Mouse (Mus musculus) liver, embryonic 15.5 days (tissue): ENCODE measurements around the gene Fbxo7. TPM values are rescaled to one million over a fixed set of nuclear protein-coding genes. Genes with fewer than 3 reads are reported as not detected.

Experiments used
- ATAC-seq: fragments of 200-750 bp; cut with Nextera tagmentation; 2 replicates; pipeline ENCODE4 v1.8.0; 2017; ENCODE audit warnings: moderate number of reproducible peaks, mild to moderate bottlenecking, moderate library complexity; ENCODE audit not compliant: insufficient read depth
- H3K27ac ChIP-seq: fragments of 300-500 bp; sonication (generic); replicated peaks from 2 replicates; pipeline ENCODE4 v1.5.1; 2015; ENCODE audit warnings: mild to moderate bottlenecking, inconsistent platforms
- H3K27me3 ChIP-seq: fragments of 300-500 bp; sonication (generic); 2 replicates; pipeline ENCODE4 v1.6.1; 2015; ENCODE audit warnings: mild to moderate bottlenecking, inconsistent platforms
- H3K36me3 ChIP-seq: fragments of 300-500 bp; sonication (generic); replicated peaks from 2 replicates; pipeline ENCODE4 v1.6.1; 2015; ENCODE audit warnings: moderate library complexity, mild to moderate bottlenecking, inconsistent platforms
- H3K4me1 ChIP-seq: fragments of 300-500 bp; sonication (generic); replicated peaks from 2 replicates; pipeline ENCODE4 v1.6.1; 2015; ENCODE audit warnings: inconsistent platforms
- H3K4me2 ChIP-seq: fragments of 300-500 bp; sonication (generic); 2 replicates; pipeline ENCODE4 v1.6.1; 2015; ENCODE audit warnings: moderate library complexity, mild to moderate bottlenecking, inconsistent platforms
- H3K4me3 ChIP-seq: fragments of 300-500 bp; sonication (generic); replicated peaks from 2 replicates; pipeline ENCODE4 v1.5.1; 2015; ENCODE audit warnings: mild to moderate bottlenecking, inconsistent platforms
- H3K9ac ChIP-seq: fragments of 300-500 bp; sonication (generic); 2 replicates; pipeline ENCODE4 v1.6.1; 2015; ENCODE audit warnings: moderate library complexity, mild to moderate bottlenecking, inconsistent platforms
- H3K9me3 ChIP-seq: fragments of 300-500 bp; sonication (generic); replicated peaks from 2 replicates; pipeline ENCODE4 v1.6.1; 2016; ENCODE audit warnings: inconsistent platforms
- WGBS: fragments of 180-500 bp; shearing (Covaris S2); methylation state at CpG from one replicate; pipeline ENCODE4 v1.1.7; 2015; ENCODE audit warnings: mixed read lengths; ENCODE audit not compliant: insufficient replicate concordance; 5-methylcytosine and 5-hydroxymethylcytosine counted together
- polyA plus RNA-seq: library from polyadenylated mRNA; unstranded; fragments of >200 nt; fragmentation: Nextera tagmentation; extraction: Ambion mirVana; gene quantifications from 2 replicates; pipeline ENCODE4 v1.2.1, GENCODE M21; 2015

Gene Fbxo7
- polyA plus RNA-seq, 1 experiment from 2014 or later, result 65.9 TPM

DNA sequence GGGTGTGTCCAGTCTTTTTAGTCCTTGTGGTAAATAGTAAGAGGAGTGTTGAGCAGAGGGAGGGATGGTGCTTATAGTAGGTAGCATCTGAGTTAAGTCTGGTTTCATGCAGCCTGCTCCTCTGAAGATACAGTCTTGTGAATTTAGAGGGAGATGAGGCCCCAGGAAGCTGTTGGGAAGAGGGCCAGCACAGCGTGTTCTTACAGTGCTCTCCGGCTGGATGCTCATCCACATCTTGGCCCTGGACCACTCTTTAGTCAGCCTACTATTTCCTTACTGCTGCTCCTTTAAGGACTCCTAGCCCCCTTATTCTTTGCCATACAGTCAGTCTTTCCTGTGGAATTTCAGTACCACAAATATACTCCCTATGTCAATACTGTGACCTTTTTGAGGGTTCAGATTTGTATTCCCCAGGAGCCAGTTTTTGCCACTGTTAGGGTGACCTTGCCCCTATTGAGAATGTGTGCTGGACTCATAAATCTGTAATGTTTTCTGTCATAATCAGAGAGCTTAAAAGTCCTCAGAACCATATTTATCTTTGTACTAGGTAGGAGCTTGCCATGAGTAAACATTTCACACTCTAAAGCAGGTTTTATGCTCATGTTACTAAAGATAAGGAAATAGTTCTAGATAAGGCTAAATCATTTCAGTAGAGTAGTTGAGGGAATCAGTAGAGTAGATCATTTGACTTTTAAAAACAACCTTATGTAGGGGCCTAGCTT is 12.4 kb downstream of the Fbxo7 start:
- no peak overlapping the region for H3K4me3 ChIP-seq
- H3K27me3 ChIP-seq, result no peaks in the 10 kb centered on the region
- H3K36me3 ChIP-seq, result peaks cover 94% of the 10 kb centered on the region
- peak overlapping the region; percentile 7; the same call in 1 of the 2 replicates for H3K27ac ChIP-seq
- no peak overlapping the region for H3K4me2 ChIP-seq
- no peaks in the 10 kb centered on the region for H3K9me3 ChIP-seq
- ATAC-seq, result 0 out of 2 replicates have a peak, but pooled peaks have one; percentile 22
- no peak overlapping the region for H3K9ac ChIP-seq
- H3K4me1 ChIP-seq, result peaks cover 7% of the 10 kb centered on the region; the same call in 1 of the 2 replicates
- 91% methylated on average over 2 of the region's 2 CpGs for WGBS

DNA sequence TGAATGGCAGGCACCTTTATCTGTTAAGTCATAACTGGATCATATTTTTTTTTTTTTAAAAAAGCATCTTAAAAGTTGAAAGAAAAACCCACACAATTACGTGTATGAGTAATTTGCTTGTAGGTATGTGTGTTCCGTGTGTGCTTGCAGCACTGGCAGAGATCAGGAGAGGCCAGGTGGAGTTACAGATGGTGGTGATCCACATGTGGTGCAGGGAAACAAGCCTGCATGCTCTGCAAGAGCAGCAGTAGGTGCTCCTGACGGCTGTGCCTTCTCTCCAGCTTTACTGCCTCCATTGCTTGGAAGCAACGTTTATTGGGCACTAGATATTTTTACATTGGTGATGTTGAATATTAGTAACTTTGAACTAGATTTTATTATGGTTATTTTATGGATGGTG is 21.9 kb downstream of the Fbxo7 start:
- H3K36me3 ChIP-seq, result peaks cover 81% of the 10 kb centered on the region
- 78% methylated on average over 4 of the region's 4 CpGs for WGBS

DNA sequence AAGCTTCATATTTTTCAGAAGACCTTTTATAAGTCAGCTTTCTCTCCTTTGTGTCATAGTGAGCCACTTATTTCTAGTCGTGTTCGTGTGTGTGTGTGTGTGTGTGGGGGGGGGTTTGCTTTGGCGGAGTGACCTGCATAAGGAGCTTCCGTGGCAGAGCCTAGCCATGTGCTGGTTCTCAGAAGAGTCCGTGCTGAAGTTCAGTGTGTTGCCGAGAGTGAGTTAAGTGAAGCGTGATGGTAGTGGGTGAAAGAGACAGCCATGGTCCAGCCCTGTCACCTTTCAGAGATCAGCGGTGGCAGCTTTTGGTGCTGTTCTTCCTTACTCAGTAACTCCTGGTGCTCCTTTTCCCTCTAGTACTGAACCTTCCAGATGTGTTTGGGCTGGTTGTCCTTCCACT is 22.3 kb downstream of the Fbxo7 start:
- Histone ChIP-seq H3K27ac (no peak overlapping the region), H3K4me3 (no peak overlapping the region), H3K4me2 (no peak overlapping the region), H3K9ac (no peak overlapping the region), H3K4me1 (no peaks in the 10 kb centered on the region), H3K9me3 (no peaks in the 10 kb centered on the region), H3K36me3 (peaks cover 79% of the 10 kb centered on the region), H3K27me3 (no peaks in the 10 kb centered on the region)
- WGBS, result 85% methylated on average over 8 of the region's 8 CpGs
- no peak for ATAC-seq

More for the DNA sequence above, 21.9 kb downstream of the Fbxo7 start:
- no peaks in the 10 kb centered on the region for H3K9me3 ChIP-seq
- H3K4me3 ChIP-seq, result no peak overlapping the region
- H3K9ac ChIP-seq, result no peak overlapping the region
- H3K4me2 ChIP-seq, result no peak overlapping the region
- no peak overlapping the region for H3K27ac ChIP-seq
- no peaks in the 10 kb centered on the region for H3K4me1 ChIP-seq
- ATAC-seq, result no peak
- no peaks in the 10 kb centered on the region for H3K27me3 ChIP-seq

DNA sequence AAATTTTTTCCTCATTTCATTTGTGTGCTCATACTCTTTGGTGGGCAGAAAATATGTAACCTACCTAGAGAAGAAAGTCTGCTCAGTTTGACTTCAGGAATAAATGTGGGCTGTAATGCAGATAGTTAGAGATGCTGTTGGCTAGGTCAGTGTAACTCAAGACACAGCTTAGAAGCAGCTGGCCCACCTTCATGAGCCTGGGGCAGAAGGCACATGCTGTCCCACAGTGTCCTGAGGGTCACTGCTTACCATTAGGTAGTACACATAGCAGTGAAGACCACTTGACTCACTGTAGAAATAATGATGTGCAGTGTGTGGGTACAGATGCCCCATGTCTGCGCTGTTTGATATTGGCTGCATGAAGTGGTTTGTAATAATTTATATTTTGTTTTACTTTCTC is 24.6 kb downstream of the Fbxo7 start:
- H3K27me3 ChIP-seq, result no peaks in the 10 kb centered on the region
- no peak overlapping the region for H3K4me2 ChIP-seq
- H3K9me3 ChIP-seq, result no peaks in the 10 kb centered on the region
- 95% methylated on average over 1 of the region's 1 CpGs for WGBS
- peaks cover 94% of the 10 kb centered on the region for H3K36me3 ChIP-seq
- no peak overlapping the region for H3K4me3 ChIP-seq
- ATAC-seq, result no peak
- no peak overlapping the region for H3K9ac ChIP-seq
- H3K4me1 ChIP-seq, result 0 out of 2 replicates have a peak, but pooled peaks cover 3% of the 10 kb centered on the region
- H3K27ac ChIP-seq, result no peak overlapping the region

DNA sequence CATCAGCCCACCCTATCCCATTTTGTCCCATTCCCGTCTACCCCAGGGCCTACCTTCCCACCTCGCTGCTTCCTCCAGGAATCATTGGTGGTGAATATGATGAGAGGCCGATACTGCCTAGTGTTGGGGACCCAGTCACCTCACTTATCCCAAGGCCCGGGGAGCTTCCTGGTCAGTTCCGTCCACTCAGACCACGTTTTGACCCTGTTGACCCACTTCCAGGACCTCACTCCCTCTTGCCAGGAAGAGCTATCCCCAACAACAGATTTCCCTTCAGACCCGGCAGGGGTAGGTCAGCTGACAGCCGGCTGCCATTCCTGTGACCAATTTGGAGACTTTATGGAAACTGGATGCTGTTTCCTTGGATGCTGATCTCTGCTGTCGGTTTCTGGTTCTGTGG is 26.0 kb downstream of the Fbxo7 start:
- WGBS, result 88% methylated on average over 9 of the region's 9 CpGs
- H3K4me1 ChIP-seq, result peaks cover 17% of the 10 kb centered on the region
- no peaks in the 10 kb centered on the region for H3K9me3 ChIP-seq
- no peak overlapping the region for H3K27ac ChIP-seq
- H3K4me2 ChIP-seq, result no peak overlapping the region
- ATAC-seq, result no peak; the same call in 1 of the 2 replicates
- no peak overlapping the region for H3K9ac ChIP-seq
- peaks cover 93% of the 10 kb centered on the region for H3K36me3 ChIP-seq
- no peaks in the 10 kb centered on the region for H3K27me3 ChIP-seq
- no peak overlapping the region for H3K4me3 ChIP-seq

DNA sequence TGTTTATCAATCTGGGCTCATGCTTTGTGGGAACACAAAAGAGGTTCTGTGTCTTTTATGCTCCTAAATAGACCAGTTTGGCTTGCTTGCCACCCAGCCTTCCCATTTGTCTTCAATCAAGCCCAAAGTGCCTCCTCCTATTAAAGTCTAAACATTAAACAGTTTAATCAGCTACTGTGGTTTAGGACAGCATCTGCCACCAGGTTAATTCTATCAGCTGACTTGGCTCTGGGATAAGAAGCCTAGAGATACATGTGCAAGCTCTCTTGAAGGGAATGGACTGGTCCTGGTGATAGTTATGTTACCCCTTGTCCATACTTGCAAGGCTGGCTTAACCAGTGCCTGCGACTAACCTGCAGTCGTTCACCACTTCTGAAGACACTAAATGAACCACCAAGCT is 28.8 kb downstream of the Fbxo7 start:
- Histone ChIP-seq H3K27ac (no peak overlapping the region), H3K9ac (no peak overlapping the region), H3K36me3 (peaks cover 82% of the 10 kb centered on the region), H3K27me3 (no peaks in the 10 kb centered on the region), H3K4me3 (no peak overlapping the region), H3K4me1 (peaks cover 27% of the 10 kb centered on the region), H3K9me3 (no peaks in the 10 kb centered on the region), H3K4me2 (no peak overlapping the region)
- WGBS, result 80% methylated on average over 2 of the region's 2 CpGs
- ATAC-seq, result no peak

DNA sequence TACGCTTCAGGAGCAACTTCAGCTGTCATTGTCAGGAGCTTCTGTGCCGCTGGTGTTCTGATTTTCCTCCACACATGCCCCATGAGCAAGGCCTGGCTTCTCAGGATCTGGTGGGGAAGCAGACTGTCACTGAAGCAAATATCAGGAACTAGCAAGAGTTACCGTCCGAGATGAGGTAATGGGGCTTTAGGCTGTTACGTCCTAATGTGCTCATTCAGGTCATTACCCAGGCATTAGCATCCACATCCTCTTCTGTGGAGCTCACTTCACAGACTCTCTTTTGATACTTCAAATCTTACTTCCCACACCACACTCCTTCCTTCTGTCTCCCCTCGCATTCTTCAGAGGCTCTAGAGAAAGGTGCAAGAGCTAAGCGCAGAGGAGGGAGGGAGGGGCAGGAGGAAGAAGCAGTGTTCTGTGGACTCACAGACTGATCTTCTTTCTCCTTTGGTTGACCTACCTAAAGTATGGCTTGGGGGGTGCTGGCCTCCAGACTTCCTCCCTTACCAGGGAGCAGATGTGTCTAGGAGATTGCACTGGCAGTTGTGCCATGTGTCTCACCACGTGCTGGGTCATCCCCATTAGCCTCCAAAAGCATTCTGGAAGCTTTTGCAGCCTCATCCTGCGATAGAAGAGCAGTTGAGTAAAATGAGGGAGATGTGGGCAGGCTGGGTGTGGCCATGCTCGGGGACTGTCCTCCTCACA is 31.2 kb downstream of the Fbxo7 start:
- WGBS, result 27% methylated on average over 9 of the region's 10 CpGs
- Histone ChIP-seq H3K27ac (peak overlapping the region; percentile 51), H3K4me2 (no peak overlapping the region), H3K9ac (no peak overlapping the region), H3K4me3 (no peak overlapping the region), H3K36me3 (peaks cover 59% of the 10 kb centered on the region), H3K27me3 (no peaks in the 10 kb centered on the region), H3K9me3 (no peaks in the 10 kb centered on the region), H3K4me1 (peaks cover 27% of the 10 kb centered on the region)
- peak; percentile 76 for ATAC-seq

DNA sequence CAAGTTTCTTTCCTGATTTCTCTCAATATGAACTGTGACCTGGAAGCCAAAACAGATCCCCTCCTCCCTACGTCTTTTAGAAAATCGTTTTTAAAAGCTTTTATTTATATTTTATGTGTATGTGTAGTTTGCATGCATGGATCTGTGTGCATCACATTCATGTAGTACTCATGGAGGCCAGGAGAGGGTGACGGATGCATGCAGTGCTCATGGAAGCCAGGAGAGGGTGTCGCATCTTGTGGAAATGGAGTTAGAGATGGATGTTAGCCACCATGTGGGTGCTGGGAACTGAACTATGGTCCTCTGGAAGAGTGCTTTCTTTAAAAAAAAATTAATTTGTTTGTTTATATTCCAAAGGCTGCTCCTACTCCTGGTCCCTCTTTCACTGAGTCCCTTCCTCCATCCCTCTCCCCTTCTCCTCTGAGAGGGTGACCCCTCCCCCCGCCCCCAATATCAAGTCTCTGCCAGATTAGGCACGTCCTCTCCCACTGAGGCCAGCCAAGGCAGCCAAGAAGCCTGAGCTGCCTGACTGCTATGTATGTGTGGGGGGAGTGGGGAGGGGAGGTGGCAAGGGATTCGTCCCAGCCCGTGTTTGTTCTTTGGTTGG is 34.6 kb downstream of the Fbxo7 start:
- 78% methylated on average over 8 of the region's 8 CpGs for WGBS
- no peak overlapping the region for H3K27ac ChIP-seq
- ATAC-seq, result no peak
- no peaks in the 10 kb centered on the region for H3K9me3 ChIP-seq
- H3K4me1 ChIP-seq, result peaks cover 24% of the 10 kb centered on the region
- peaks cover 26% of the 10 kb centered on the region for H3K36me3 ChIP-seq
- H3K4me3 ChIP-seq, result no peak overlapping the region
- H3K27me3 ChIP-seq, result no peaks in the 10 kb centered on the region
- no peak overlapping the region for H3K4me2 ChIP-seq
- H3K9ac ChIP-seq, result no peak overlapping the region

DNA sequence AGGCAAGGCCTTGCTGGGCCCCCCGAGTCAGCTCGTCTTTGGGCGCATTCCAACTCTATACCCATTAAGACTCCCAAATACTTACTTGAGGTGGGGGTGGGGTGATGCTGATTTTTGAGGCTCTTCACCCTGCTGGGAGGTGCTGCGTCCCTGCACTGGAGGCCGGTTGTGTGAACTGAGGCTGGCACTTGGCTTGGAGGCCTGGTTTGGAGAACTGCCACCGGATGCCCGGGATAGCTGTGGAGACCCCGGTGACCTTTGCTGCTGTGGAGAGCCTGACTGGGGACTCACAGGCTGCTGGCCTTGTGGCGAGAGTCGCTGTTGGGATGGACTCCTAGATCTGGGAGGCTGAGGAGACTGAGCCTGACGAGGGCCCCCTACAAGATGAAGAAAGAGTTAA is 35.5 kb downstream of the Fbxo7 start:
- peaks cover 15% of the 10 kb centered on the region for H3K4me1 ChIP-seq
- peaks cover 17% of the 10 kb centered on the region for H3K36me3 ChIP-seq
- no peak overlapping the region for H3K9ac ChIP-seq
- no peak overlapping the region for H3K4me2 ChIP-seq
- ATAC-seq, result no peak
- no peak overlapping the region for H3K27ac ChIP-seq
- H3K4me3 ChIP-seq, result no peak overlapping the region
- H3K27me3 ChIP-seq, result no peaks in the 10 kb centered on the region
- WGBS, result 84% methylated on average over 11 of the region's 11 CpGs
- H3K9me3 ChIP-seq, result no peaks in the 10 kb centered on the region

DNA sequence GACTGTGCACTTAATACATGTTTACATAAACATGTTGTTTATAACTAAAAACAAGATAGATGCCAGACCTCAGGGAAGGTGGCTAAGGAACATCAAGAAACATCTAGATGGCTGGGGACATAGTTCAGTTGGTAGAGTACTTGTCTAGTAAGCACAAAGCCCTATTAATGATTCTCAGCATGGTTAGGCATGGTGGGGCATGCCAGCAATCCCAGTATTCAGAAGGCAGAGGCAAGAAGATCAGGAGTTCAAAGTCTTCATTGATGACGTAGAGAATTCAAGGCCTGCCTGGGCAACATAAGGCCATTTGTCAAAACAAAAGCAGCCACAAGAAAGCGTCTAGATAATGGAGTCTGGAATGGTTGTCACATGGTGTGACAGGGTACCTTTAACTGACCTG is 35.9 kb downstream of the Fbxo7 start:
- Histone ChIP-seq H3K9ac (no peak overlapping the region), H3K4me2 (no peak overlapping the region), H3K4me3 (no peak overlapping the region), H3K9me3 (no peaks in the 10 kb centered on the region), H3K27me3 (no peaks in the 10 kb centered on the region), H3K4me1 (peaks cover 11% of the 10 kb centered on the region), H3K36me3 (peaks cover 17% of the 10 kb centered on the region), H3K27ac (no peak overlapping the region)
- ATAC-seq, result no peak
- WGBS, result 74% methylated on average over 2 of the region's 2 CpGs

DNA sequence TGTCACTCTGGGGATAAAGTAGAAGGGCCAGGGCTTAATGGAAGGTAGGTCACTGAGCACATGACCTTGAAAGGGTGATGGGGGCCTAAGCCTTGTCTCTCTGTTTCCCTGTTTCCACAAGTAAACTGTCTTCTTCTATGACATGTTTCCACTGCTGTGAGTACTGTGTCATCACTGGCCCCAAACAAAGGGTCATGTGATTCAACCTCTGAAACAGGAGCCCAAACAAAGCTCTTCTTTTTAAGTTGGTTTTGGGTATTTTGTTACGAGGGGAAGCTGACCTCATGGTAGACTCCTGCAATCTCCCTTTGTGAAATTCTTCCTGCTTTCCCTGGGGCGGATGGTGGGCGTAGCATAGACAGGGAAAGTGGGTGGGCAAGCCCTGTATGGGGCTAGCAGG is 38.5 kb downstream of the Fbxo7 start:
- WGBS, result 64% methylated on average over 3 of the region's 3 CpGs
- Histone ChIP-seq H3K4me2 (no peak overlapping the region), H3K4me1 (no peaks in the 10 kb centered on the region), H3K27ac (no peak overlapping the region), H3K9me3 (no peaks in the 10 kb centered on the region), H3K4me3 (no peak overlapping the region), H3K36me3 (no peaks in the 10 kb centered on the region), H3K9ac (no peak overlapping the region), H3K27me3 (no peaks in the 10 kb centered on the region)
- ATAC-seq, result no peak
